Mouse (Mus musculus) liver, embryonic 12.5 days (tissue): ENCODE results near the gene Hipk2. TPM values are rescaled to one million over a fixed set of nuclear protein-coding genes. Genes with fewer than 3 reads are reported as not detected.
A peak's percentile ranks its signal among the peaks of the same experiment; 100 is the strongest.

Experiments
- ATAC-seq: fragments of 200-750 bp; cut with Nextera tagmentation; 2 replicates; pipeline ENCODE4 v1.8.0; 2017; ENCODE audit warnings: moderate number of reproducible peaks, mild to moderate bottlenecking, moderate library complexity
- H3K27ac ChIP-seq: fragments of 300-500 bp; sonication (generic); 2 replicates; pipeline ENCODE4 v1.5.1; 2016; ENCODE audit warnings: mild to moderate bottlenecking
- H3K27me3 ChIP-seq: fragments of 300-500 bp; sonication (generic); replicated peaks from 2 replicates; pipeline ENCODE4 v1.6.1; 2016; ENCODE audit warnings: mild to moderate bottlenecking, moderate library complexity
- H3K36me3 ChIP-seq: fragments of 300-500 bp; sonication (generic); 2 replicates; pipeline ENCODE4 v1.6.1; 2016; ENCODE audit warnings: mild to moderate bottlenecking, moderate library complexity
- H3K4me1 ChIP-seq: fragments of 300-500 bp; sonication (generic); 2 replicates; pipeline ENCODE4 v1.6.1; 2016
- H3K4me2 ChIP-seq: fragments of 300-500 bp; sonication (generic); 2 replicates; pipeline ENCODE4 v1.6.1; 2016; ENCODE audit warnings: mild to moderate bottlenecking, moderate library complexity
- H3K4me3 ChIP-seq: fragments of 300-500 bp; sonication (generic); 2 replicates; pipeline ENCODE4 v1.5.1; 2016; ENCODE audit warnings: mild to moderate bottlenecking, moderate library complexity
- H3K9ac ChIP-seq: fragments of 300-500 bp; sonication (generic); 2 replicates; pipeline ENCODE4 v1.6.1; 2016; ENCODE audit warnings: mild to moderate bottlenecking, moderate library complexity
- H3K9me3 ChIP-seq: fragments of 300-500 bp; sonication (generic); replicated peaks from 2 replicates; pipeline ENCODE4 v1.6.1; 2016; ENCODE audit warnings: mild to moderate bottlenecking, moderate library complexity
- WGBS: fragments of 180-500 bp; shearing (Covaris S2); methylation state at CpG from one replicate; pipeline ENCODE4 v1.1.7; 2016; ENCODE audit not compliant: insufficient replicate concordance; 5-methylcytosine and 5-hydroxymethylcytosine counted together
- polyA plus RNA-seq: library from polyadenylated mRNA; unstranded; fragments of >200 nt; fragmentation: Nextera tagmentation; extraction: Ambion mirVana; gene quantifications from 2 replicates; pipeline ENCODE4 v1.2.1, GENCODE M21; 2016

Gene Hipk2
- polyA plus RNA-seq, 1 experiment from 2014 or later, result 26.8 TPM

- ATAC-seq, result no peak; the same call in 1 of the 2 replicates
- peaks cover 57% of the 10 kb centered on the region for H3K4me1 ChIP-seq
- peak within 1 kb of the TSS; percentile 79 for H3K4me2 ChIP-seq
- H3K4me3 ChIP-seq, result peak within 1 kb of the TSS; percentile 100
- H3K9ac ChIP-seq, result peak within 1 kb of the TSS; percentile 100
- WGBS, result under 1% methylated on average over 56 of the region's 77 CpGs
- H3K27me3 ChIP-seq, result no peaks in the 10 kb centered on the region
- H3K27ac ChIP-seq, result peak within 1 kb of the TSS; percentile 99
- peaks cover 25% of the 10 kb centered on the region for H3K36me3 ChIP-seq
- no peaks in the 10 kb centered on the region for H3K9me3 ChIP-seq
These were observed 501 bp downstream of the Hipk2 start, which contains the start of gene Tbxas1 for GRCm38 (mm10) chr6:38875258-38876070. Gene Tbxas1, plus strand, starts transcription at chr6:38875404.

DNA sequence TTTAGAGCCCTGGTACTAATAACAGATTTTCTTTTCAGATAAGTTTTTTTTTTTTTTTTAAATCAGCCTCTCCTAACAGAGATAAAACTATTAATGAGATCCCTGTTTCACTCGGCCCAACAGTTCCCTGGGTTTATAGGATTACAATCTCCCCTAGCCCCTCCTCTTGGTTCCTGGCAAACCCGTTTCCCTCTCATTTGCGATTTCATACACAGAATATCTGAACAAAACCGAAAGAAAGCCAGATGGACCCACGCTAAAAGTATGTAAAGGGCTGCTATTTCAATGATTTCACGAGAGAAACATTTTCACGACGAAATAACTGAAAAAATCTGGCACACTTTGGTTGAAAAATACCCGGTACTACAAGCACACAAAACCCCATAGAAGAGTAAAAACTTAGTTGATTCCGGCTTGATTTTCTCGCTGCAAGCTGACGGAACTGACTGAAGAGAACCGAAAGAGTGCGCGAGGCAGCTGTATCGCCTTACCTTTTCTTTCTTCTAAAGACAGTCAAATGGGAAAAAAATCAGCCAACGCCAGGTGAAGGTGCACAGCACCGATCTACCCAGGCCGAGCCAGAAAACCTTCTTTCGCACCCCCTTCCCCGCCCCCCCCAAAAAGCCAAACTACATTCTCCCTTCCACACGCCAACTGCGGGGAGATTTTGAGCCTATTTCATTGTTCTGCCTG, 1.3 kb downstream of the Hipk2 start:
- peak overlapping the region; percentile 99 for H3K27ac ChIP-seq
- H3K4me2 ChIP-seq, result peak overlapping the region; percentile 79
- 0 out of 2 replicates have a peak, but pooled peaks have one; percentile 37 for ATAC-seq
- no peaks in the 10 kb centered on the region for H3K27me3 ChIP-seq
- under 1% methylated on average over 23 of the region's 23 CpGs for WGBS
- peaks cover 31% of the 10 kb centered on the region for H3K36me3 ChIP-seq
- H3K4me1 ChIP-seq, result peaks cover 62% of the 10 kb centered on the region
- no peaks in the 10 kb centered on the region for H3K9me3 ChIP-seq
- peak overlapping the region; percentile 100 for H3K4me3 ChIP-seq
- H3K9ac ChIP-seq, result peak overlapping the region; percentile 100

GRCm38 (mm10) chr6:38874035-38874434, 1.9 kb downstream of the Hipk2 start:
- peak overlapping the region; percentile 99 for H3K27ac ChIP-seq
- ATAC-seq, result no peak
- 11% methylated on average over 8 of the region's 8 CpGs for WGBS

DNA sequence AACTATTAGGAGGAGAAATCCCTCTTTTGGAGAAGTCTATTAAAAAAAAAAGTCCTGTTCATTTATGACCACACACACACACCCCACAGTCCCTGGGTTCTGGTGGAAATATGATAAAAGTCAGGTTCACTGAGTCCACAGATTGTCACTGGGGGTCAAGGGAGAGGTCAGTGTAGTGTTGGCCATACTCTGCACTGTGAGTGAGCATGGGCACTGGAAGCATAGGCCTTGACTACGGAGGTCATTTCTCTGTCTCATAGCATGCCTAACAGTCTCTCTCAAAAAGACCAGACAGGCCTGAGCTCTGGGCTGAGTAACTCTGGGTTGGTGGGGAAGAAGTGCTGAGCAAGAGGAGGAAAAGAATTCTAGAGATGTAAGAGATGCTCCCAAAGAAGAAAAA, 2.6 kb downstream of the Hipk2 start:
- H3K4me1 ChIP-seq, result peaks cover 67% of the 10 kb centered on the region
- peak overlapping the region; percentile 100 for H3K4me3 ChIP-seq
- peak overlapping the region; percentile 99 for H3K27ac ChIP-seq
- peak overlapping the region; percentile 79 for H3K4me2 ChIP-seq
- peaks cover 40% of the 10 kb centered on the region for H3K36me3 ChIP-seq
- 0 out of 2 replicates have a peak, but pooled peaks have one; percentile 0 for ATAC-seq
- H3K9ac ChIP-seq, result peak overlapping the region; percentile 100
- 59% methylated on average over 1 of the region's 1 CpGs for WGBS
- H3K9me3 ChIP-seq, result no peaks in the 10 kb centered on the region
- H3K27me3 ChIP-seq, result no peaks in the 10 kb centered on the region

More at GRCm38 (mm10) chr6:38874035-38874434, 1.9 kb downstream of the Hipk2 start:
- Histone ChIP-seq H3K9me3 (no peaks in the 10 kb centered on the region), H3K36me3 (peaks cover 34% of the 10 kb centered on the region), H3K27me3 (no peaks in the 10 kb centered on the region), H3K4me3 (peak overlapping the region; percentile 100), H3K9ac (peak overlapping the region; percentile 100), H3K4me1 (peaks cover 66% of the 10 kb centered on the region), H3K4me2 (peak overlapping the region; percentile 79)

- peak overlapping the region; percentile 36; the same call in 1 of the 2 replicates for H3K9ac ChIP-seq
- WGBS, result 47% methylated on average over 7 of the region's 7 CpGs
- H3K4me1 ChIP-seq, result peaks cover 73% of the 10 kb centered on the region
- H3K27me3 ChIP-seq, result no peaks in the 10 kb centered on the region
- H3K9me3 ChIP-seq, result no peaks in the 10 kb centered on the region
- H3K4me2 ChIP-seq, result peak overlapping the region; percentile 79
- no peak for ATAC-seq
- peaks cover 55% of the 10 kb centered on the region for H3K36me3 ChIP-seq
- peak overlapping the region; percentile 99 for H3K27ac ChIP-seq
- no peak overlapping the region for H3K4me3 ChIP-seq
These were observed 4.9 kb downstream of the Hipk2 start for GRCm38 (mm10) chr6:38871051-38871450.

DNA sequence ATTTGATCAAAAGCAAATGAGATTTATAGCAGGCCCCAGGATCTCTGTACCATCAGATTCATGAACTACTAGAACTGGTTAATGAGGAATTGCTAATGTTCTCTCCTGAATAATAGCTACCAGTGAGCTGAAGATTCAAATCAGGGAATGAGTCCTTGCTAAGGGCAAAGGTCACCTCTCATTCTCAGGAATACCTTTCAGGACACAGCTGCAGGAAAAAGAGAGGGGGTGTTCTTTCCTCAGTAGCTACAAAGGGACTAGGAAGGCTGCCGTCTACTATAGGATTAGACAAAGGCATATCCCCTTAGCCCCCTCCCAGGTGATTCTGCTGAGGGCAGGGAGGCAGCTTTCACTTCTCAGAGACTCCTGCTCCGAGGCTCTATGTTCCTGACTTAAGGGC, 5.9 kb downstream of the Hipk2 start:
- no peaks in the 10 kb centered on the region for H3K9me3 ChIP-seq
- 73% methylated on average over 2 of the region's 2 CpGs for WGBS
- H3K4me1 ChIP-seq, result peaks cover 82% of the 10 kb centered on the region

GRCm38 (mm10) chr6:38868974-38869373, 7.0 kb downstream of the Hipk2 start:
- no peak overlapping the region for H3K4me3 ChIP-seq
- H3K36me3 ChIP-seq, result peaks cover 55% of the 10 kb centered on the region
- ATAC-seq, result no peak
- H3K9me3 ChIP-seq, result no peaks in the 10 kb centered on the region
- no peak overlapping the region for H3K4me2 ChIP-seq
- WGBS, result 78% methylated on average over 1 of the region's 1 CpGs
- no peak overlapping the region for H3K9ac ChIP-seq
- peak overlapping the region; percentile 32; the same call in 1 of the 2 replicates for H3K27ac ChIP-seq
- no peaks in the 10 kb centered on the region for H3K27me3 ChIP-seq
- peaks cover 93% of the 10 kb centered on the region for H3K4me1 ChIP-seq

More for the DNA sequence above, 5.9 kb downstream of the Hipk2 start:
- Histone ChIP-seq H3K4me2 (no peak overlapping the region), H3K4me3 (no peak overlapping the region), H3K27ac (peak overlapping the region; percentile 18; the same call in 1 of the 2 replicates), H3K36me3 (peaks cover 55% of the 10 kb centered on the region), H3K27me3 (no peaks in the 10 kb centered on the region), H3K9ac (peak overlapping the region; percentile 17; the same call in 1 of the 2 replicates)
- no peak for ATAC-seq

- Histone ChIP-seq H3K4me2 (peak overlapping the region; percentile 45; the same call in 1 of the 2 replicates), H3K9me3 (no peaks in the 10 kb centered on the region), H3K27ac (peak overlapping the region; percentile 75), H3K4me1 (peaks cover 86% of the 10 kb centered on the region), H3K9ac (peak overlapping the region; percentile 45; the same call in 1 of the 2 replicates), H3K36me3 (peaks cover 46% of the 10 kb centered on the region), H3K4me3 (no peak overlapping the region), H3K27me3 (no peaks in the 10 kb centered on the region)
- 86% methylated on average over 1 of the region's 1 CpGs for WGBS
- no peak for ATAC-seq
These were observed 8.7 kb downstream of the Hipk2 start for GRCm38 (mm10) chr6:38867291-38867690.

GRCm38 (mm10) chr6:38866761-38867160, 9.2 kb downstream of the Hipk2 start:
- peaks cover 86% of the 10 kb centered on the region for H3K4me1 ChIP-seq
- no peak for ATAC-seq
- H3K9ac ChIP-seq, result peak overlapping the region; percentile 45; the same call in 1 of the 2 replicates
- peak overlapping the region; percentile 45 for H3K4me2 ChIP-seq
- H3K27me3 ChIP-seq, result no peaks in the 10 kb centered on the region
- peak overlapping the region; percentile 75 for H3K27ac ChIP-seq
- peaks cover 41% of the 10 kb centered on the region for H3K36me3 ChIP-seq
- no peaks in the 10 kb centered on the region for H3K9me3 ChIP-seq
- WGBS, result 79% methylated on average over 2 of the region's 2 CpGs
- no peak overlapping the region for H3K4me3 ChIP-seq

GRCm38 (mm10) chr6:38866357-38866756, 9.6 kb downstream of the Hipk2 start:
- Histone ChIP-seq H3K4me3 (no peak overlapping the region), H3K9me3 (no peaks in the 10 kb centered on the region), H3K9ac (peak overlapping the region; percentile 45; the same call in 1 of the 2 replicates), H3K36me3 (peaks cover 37% of the 10 kb centered on the region), H3K27ac (peak overlapping the region; percentile 75), H3K27me3 (no peaks in the 10 kb centered on the region), H3K4me2 (peak overlapping the region; percentile 45), H3K4me1 (peaks cover 85% of the 10 kb centered on the region)
- WGBS, result 72% methylated on average over 1 of the region's 1 CpGs
- ATAC-seq, result no peak

GRCm38 (mm10) chr6:38865805-38866204, 10.2 kb downstream of the Hipk2 start:
- Histone ChIP-seq H3K27ac (peak overlapping the region; percentile 75), H3K9me3 (no peaks in the 10 kb centered on the region), H3K9ac (peak overlapping the region; percentile 45; the same call in 1 of the 2 replicates), H3K27me3 (no peaks in the 10 kb centered on the region), H3K4me1 (peaks cover 85% of the 10 kb centered on the region), H3K4me3 (no peak overlapping the region), H3K36me3 (peaks cover 32% of the 10 kb centered on the region), H3K4me2 (peak overlapping the region; percentile 45)
- no peak for ATAC-seq
